Mouse (Mus musculus): ENCODE data around the gene Ugt2b38.

GRCm38 (mm10) chr5:87380234-87380633 is 43.8 kb downstream of the Ugt2b38 start:
- TF ChIP-seq CTCF (IDR thresholded peaks at IDR 0.05; ENCODE audit: low read depth, low read length) (no peak), POLR2A (IDR thresholded peaks at IDR 0.05; ENCODE audit: borderline replicate concordance, low read depth, low read length) (no peak)
